Mouse (Mus musculus) forebrain, embryonic 13.5 days (tissue): ENCODE data around the gene Tmem135. TPM values are rescaled to one million over a fixed set of nuclear protein-coding genes. Genes with fewer than 3 reads are reported as not detected.

ENCODE experiments used
- ATAC-seq: fragments of 200-750 bp; cut with Nextera tagmentation; 2 replicates; pipeline ENCODE4 v1.8.0; 2017
- H3K27ac ChIP-seq: fragments of 300-500 bp; sonication (generic); 2 replicates; pipeline ENCODE4 v1.5.1; 2015; ENCODE audit warnings: inconsistent platforms, mild to moderate bottlenecking, moderate library complexity
- H3K27me3 ChIP-seq: fragments of 300-500 bp; sonication (generic); 2 replicates; pipeline ENCODE4 v1.6.1; 2015; ENCODE audit warnings: mild to moderate bottlenecking, inconsistent platforms
- H3K36me3 ChIP-seq: fragments of 300-500 bp; sonication (generic); 2 replicates; pipeline ENCODE4 v1.6.1; 2015; ENCODE audit warnings: mild to moderate bottlenecking, inconsistent platforms; ENCODE audit not compliant: poor library complexity, severe bottlenecking
- H3K4me1 ChIP-seq: fragments of 300-500 bp; sonication (generic); 2 replicates; pipeline ENCODE4 v1.6.1; 2015; ENCODE audit warnings: inconsistent platforms
- H3K4me2 ChIP-seq: fragments of 300-500 bp; sonication (generic); 2 replicates; pipeline ENCODE4 v1.6.1; 2015; ENCODE audit warnings: inconsistent platforms, mild to moderate bottlenecking, moderate library complexity
- H3K4me3 ChIP-seq: fragments of 300-500 bp; sonication (generic); 2 replicates; pipeline ENCODE4 v1.5.1; 2015; ENCODE audit warnings: mild to moderate bottlenecking, inconsistent platforms
- H3K9ac ChIP-seq: fragments of 300-500 bp; sonication (generic); 2 replicates; pipeline ENCODE4 v1.6.1; 2015; ENCODE audit warnings: mild to moderate bottlenecking, inconsistent platforms
- H3K9me3 ChIP-seq: fragments of 300-500 bp; sonication (generic); replicated peaks from 2 replicates; pipeline ENCODE4 v1.6.1; 2016; ENCODE audit warnings: inconsistent platforms
- WGBS: fragments of 180-500 bp; shearing (Covaris S2); methylation state at CpG from one replicate; pipeline ENCODE4 v1.1.7; 2015; 5-methylcytosine and 5-hydroxymethylcytosine counted together
- polyA plus RNA-seq: library from polyadenylated mRNA; unstranded; fragments of >200 nt; fragmentation: Nextera tagmentation; extraction: Ambion mirVana; gene quantifications from 2 replicates; pipeline ENCODE4 v1.2.1, GENCODE M21; 2015

The Tmem135 gene
- polyA plus RNA-seq, 1 experiment from 2014 or later: 18.3 TPM

DNA sequence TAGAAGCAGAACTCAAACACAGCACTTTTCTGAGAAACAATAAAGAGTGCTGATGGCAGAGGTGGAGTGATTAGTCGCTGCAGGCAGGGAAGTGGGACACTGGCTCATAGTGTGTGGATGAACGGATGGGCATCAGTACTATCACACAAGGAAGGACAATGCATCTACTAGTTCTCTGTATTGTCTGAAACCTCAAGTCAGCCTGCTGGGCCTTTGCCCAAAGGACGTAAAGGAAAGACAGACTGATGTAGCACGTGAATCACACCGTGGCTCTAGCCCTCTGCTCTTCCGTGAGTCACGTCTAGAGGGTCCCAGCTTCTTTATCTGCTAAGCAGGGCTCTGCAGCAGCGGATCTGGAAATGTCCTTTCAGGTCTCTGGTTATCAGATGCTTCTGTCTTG, 7.6 kb downstream of the Tmem135 start:
- 74% methylated on average over 8 of the region's 8 CpGs for WGBS
- no peak overlapping the region for H3K4me3 ChIP-seq

DNA sequence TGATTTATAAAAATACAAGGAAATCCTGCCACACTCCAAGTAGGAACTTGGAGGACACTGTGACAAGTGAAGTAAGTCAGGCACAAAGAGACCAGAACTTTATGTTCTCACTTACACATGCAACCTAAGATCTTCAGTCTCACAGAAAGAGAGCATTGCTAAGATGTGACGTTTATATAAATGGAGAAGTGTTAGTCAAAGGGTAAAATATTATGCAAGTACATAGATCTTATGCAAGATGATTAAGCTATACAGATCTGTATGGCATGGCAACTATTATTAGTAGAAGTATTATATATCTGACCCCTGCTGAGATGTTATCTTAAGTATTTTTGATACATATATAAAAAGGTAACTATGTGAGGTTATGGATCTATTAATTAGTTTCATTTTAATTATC, 8.6 kb downstream of the Tmem135 start:
- Histone ChIP-seq H3K9ac (no peak overlapping the region), H3K36me3 (no peaks in the 10 kb centered on the region), H3K27me3 (peaks cover 20% of the 10 kb centered on the region), H3K4me3 (no peak overlapping the region), H3K27ac (no peak overlapping the region), H3K9me3 (no peaks in the 10 kb centered on the region), H3K4me2 (no peak overlapping the region), H3K4me1 (peaks cover 3% of the 10 kb centered on the region; the same call in 1 of the 2 replicates)
- no peak for ATAC-seq
- 86% methylated on average over 1 of the region's 1 CpGs for WGBS

More for the DNA sequence above, 7.6 kb downstream of the Tmem135 start:
- Histone ChIP-seq H3K4me1 (peaks cover 13% of the 10 kb centered on the region), H3K4me2 (no peak overlapping the region), H3K9ac (no peak overlapping the region), H3K27me3 (peaks cover 20% of the 10 kb centered on the region), H3K27ac (no peak overlapping the region), H3K36me3 (no peaks in the 10 kb centered on the region), H3K9me3 (no peaks in the 10 kb centered on the region)
- no peak for ATAC-seq

DNA sequence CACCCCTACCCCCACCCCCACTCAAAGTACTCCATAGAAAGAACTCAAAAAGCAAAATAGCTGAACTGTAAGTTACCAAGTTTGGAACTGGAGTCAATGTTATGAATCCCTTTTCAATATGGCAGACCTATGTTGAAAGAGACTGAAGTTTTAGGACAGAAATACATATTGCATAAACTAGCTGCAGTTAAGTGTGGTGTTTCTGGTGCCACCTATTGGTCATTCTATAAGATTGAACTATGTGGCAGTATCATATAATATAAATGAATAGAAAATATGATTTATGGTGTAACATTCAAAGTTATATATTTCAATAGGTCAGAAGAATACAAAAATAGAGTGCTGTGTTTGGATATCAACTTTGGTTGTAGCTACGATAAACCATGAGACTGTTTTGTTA, 11.2 kb downstream of the Tmem135 start:
- no peaks in the 10 kb centered on the region for H3K9me3 ChIP-seq
- peaks cover 6% of the 10 kb centered on the region; the same call in 1 of the 2 replicates for H3K27me3 ChIP-seq
- WGBS: 97% methylated on average over 1 of the region's 1 CpGs
- no peak overlapping the region for H3K4me3 ChIP-seq
- no peak overlapping the region for H3K4me2 ChIP-seq
- no peaks in the 10 kb centered on the region for H3K36me3 ChIP-seq
- H3K27ac ChIP-seq: no peak overlapping the region
- H3K9ac ChIP-seq: no peak overlapping the region
- no peaks in the 10 kb centered on the region for H3K4me1 ChIP-seq
- no peak for ATAC-seq

DNA sequence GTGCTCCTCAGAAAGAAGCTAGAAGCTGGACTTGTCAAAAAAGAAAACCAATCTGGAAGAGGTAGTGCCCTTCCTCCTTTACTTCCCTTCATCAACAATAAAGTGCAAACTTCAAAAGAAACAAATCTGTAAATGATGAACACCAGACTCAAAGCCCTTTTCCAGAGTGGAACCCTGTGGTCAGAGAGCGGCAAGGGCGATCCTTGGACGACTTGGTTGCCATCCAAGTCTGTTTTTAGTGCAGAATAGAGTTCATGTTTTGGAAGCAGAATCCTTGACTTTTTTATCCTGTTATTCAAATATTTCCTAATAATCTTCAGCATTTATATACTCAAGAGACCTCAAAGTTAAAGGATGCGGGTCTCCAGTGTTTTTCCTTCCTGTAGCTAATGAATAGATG, 11.6 kb downstream of the Tmem135 start:
- Histone ChIP-seq H3K4me3 (no peak overlapping the region), H3K4me2 (no peak overlapping the region), H3K27ac (no peak overlapping the region), H3K27me3 (0 out of 2 replicates have a peak, but pooled peaks cover 4% of the 10 kb centered on the region), H3K36me3 (no peaks in the 10 kb centered on the region), H3K9me3 (no peaks in the 10 kb centered on the region), H3K4me1 (no peaks in the 10 kb centered on the region), H3K9ac (no peak overlapping the region)
- 78% methylated on average over 4 of the region's 4 CpGs for WGBS
- ATAC-seq: no peak

DNA sequence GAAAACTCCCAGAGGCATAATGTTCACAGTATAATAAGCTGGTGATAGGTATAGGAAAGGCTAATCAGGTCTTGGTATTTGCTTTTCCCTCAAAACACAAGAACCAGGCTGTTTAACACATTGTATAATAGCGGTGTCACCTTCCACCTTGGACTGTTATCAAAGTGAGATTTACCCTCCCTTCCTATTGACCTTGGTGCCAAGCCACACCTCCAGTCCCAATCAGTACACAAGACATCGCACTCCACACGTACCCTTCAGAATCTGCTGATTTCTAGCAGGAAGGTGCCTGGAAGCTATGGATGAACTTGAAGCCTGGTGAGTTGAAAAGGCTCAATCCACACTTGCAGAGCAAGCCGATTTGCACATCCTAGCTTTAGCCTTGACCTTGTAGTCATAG, 12.2 kb downstream of the Tmem135 start:
- no peak overlapping the region for H3K4me3 ChIP-seq
- WGBS: 74% methylated on average over 4 of the region's 4 CpGs
- no peaks in the 10 kb centered on the region for H3K9me3 ChIP-seq
- no peaks in the 10 kb centered on the region for H3K36me3 ChIP-seq
- ATAC-seq: no peak
- H3K27me3 ChIP-seq: 0 out of 2 replicates have a peak, but pooled peaks cover 3% of the 10 kb centered on the region
- H3K9ac ChIP-seq: no peak overlapping the region
- no peaks in the 10 kb centered on the region for H3K4me1 ChIP-seq
- H3K27ac ChIP-seq: no peak overlapping the region
- H3K4me2 ChIP-seq: no peak overlapping the region

DNA sequence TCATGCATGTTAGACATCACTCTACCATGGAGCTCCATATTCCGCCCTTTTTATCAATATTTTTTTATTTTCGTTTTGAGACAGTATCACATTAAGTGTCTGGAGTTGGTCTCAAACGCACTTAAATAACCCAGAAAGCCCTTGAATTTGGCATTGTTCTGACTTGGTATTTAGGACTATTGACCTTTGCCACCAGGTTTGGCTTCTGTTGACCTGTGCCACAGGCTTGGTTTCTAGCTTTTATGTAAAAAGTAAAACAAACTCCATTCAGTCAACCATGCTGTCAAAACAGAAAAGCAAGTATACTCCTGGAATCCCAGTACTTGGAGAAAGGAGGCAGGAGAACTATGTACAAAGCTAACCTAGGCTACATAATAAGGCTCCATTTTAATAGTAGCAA, 12.7 kb downstream of the Tmem135 start:
- H3K27ac ChIP-seq: no peak overlapping the region
- no peaks in the 10 kb centered on the region for H3K4me1 ChIP-seq
- no peaks in the 10 kb centered on the region for H3K27me3 ChIP-seq
- no peak overlapping the region for H3K9ac ChIP-seq
- H3K9me3 ChIP-seq: no peaks in the 10 kb centered on the region
- ATAC-seq: no peak
- H3K4me3 ChIP-seq: no peak overlapping the region
- 87% methylated on average over 3 of the region's 3 CpGs for WGBS
- H3K4me2 ChIP-seq: no peak overlapping the region
- H3K36me3 ChIP-seq: no peaks in the 10 kb centered on the region

DNA sequence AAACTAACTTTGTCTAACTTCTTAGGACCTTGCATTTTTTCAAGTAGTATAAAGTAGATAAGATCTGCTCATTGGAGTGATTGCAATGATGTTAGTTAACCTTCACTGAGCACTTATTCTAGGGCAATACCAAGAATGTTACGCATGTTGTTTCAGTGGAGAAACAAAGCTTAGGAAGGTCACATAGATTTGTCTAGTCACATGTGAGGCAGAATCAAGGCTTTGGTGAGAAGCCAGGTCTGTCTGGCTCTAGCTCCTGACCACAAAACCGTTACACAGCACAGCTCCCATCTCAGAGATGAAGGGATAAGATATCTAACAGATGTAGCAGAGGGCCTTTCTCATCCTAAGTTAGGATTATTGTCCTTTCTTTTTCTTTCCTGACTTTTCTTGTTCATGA, 13.4 kb downstream of the Tmem135 start:
- H3K9me3 ChIP-seq: no peaks in the 10 kb centered on the region
- H3K27me3 ChIP-seq: no peaks in the 10 kb centered on the region
- WGBS: 82% methylated on average over 2 of the region's 2 CpGs
- no peak overlapping the region for H3K27ac ChIP-seq
- H3K36me3 ChIP-seq: no peaks in the 10 kb centered on the region
- no peak overlapping the region for H3K4me3 ChIP-seq
- H3K4me1 ChIP-seq: no peaks in the 10 kb centered on the region
- H3K9ac ChIP-seq: no peak overlapping the region
- ATAC-seq: no peak
- no peak overlapping the region for H3K4me2 ChIP-seq

DNA sequence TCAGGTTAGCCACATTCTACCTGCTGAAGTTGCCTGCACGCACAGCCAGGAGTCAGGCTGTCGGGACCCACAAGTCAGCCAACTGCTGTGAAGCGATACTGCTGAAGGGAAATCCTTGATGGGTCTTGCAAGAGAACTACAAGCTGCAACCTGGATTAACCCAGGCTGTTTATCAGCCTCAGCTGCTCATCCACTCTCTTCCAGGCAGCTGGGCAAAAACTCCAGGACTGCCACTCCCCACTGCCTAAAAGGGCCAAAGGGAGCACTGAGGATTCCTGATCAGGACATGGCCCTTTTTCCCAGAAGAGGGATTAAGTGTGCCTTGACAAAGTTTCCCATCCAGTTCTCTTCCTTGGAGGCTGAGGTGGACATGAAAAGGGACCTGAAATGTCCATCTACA, 15.0 kb downstream of the Tmem135 start:
- ATAC-seq: no peak
- no peak overlapping the region for H3K4me2 ChIP-seq
- no peaks in the 10 kb centered on the region for H3K4me1 ChIP-seq
- H3K9me3 ChIP-seq: no peaks in the 10 kb centered on the region
- H3K27me3 ChIP-seq: no peaks in the 10 kb centered on the region
- H3K27ac ChIP-seq: no peak overlapping the region
- H3K9ac ChIP-seq: no peak overlapping the region
- 84% methylated on average over 3 of the region's 3 CpGs for WGBS
- H3K4me3 ChIP-seq: no peak overlapping the region
- H3K36me3 ChIP-seq: no peaks in the 10 kb centered on the region

DNA sequence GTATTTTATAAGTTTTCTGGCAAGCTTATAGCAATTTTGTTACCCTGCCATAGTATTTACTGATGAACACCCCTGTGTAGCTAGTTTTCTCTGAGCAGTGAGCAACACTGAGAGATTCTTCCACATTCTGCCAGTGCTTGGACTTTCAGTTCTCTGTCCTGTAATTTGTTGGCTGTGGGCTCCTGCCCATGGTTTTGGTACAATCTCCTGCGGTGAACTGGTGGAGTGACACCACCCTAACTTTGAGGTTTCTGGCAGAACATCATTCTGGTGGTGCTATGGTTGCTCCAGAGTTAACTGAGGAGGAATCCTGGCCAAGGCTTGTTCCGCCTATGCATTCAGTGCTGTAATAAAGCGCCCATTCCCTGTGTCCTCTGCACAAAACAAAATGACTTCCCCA, 21.1 kb downstream of the Tmem135 start:
- Histone ChIP-seq H3K27ac (no peak overlapping the region), H3K4me2 (no peak overlapping the region), H3K9ac (no peak overlapping the region), H3K9me3 (no peaks in the 10 kb centered on the region), H3K4me3 (no peak overlapping the region), H3K36me3 (no peaks in the 10 kb centered on the region), H3K27me3 (no peaks in the 10 kb centered on the region), H3K4me1 (no peaks in the 10 kb centered on the region)
- no peak for ATAC-seq
- WGBS: 95% methylated on average over 3 of the region's 3 CpGs

DNA sequence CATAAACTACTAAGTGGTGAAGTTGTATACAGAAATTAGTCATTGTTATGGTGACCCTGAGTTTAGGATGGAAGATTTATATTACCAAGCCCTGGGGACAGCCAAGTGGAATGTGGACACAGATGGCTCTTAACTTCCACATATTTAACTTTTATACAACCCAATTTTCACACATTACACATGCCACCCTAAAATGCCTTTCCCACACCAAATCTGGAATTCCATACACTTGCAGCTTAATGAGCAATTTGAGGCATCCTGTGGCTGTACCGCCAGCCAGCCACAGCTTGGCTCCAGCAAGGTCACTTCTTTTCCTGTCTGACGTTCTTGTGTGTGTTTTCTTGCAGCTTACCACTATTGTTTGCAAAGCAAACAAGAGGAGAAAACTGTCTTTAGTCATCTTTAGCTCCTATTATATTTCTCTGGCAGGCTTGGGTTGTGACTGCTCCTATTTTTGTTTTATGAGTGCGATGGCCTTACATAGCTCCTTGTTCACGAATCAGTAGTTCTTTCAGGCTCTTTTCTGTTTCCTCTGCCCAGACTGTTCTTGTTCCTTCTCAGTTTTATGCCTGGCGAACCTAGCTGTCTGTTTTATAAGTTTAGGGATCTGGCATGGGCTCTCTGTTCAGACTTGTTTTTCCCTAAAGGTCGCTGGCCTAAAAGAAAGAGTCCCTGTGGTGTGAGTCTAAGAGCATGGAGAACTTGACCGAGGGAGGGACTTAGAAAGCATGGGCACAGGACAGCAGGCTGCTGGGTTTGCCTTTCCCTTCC, 22.9 kb downstream of the Tmem135 start:
- H3K36me3 ChIP-seq: no peaks in the 10 kb centered on the region
- no peaks in the 10 kb centered on the region for H3K9me3 ChIP-seq
- H3K4me1 ChIP-seq: no peaks in the 10 kb centered on the region
- H3K27ac ChIP-seq: no peak overlapping the region
- no peak overlapping the region for H3K4me3 ChIP-seq
- 40% methylated on average over 7 of the region's 7 CpGs for WGBS
- H3K4me2 ChIP-seq: no peak overlapping the region
- H3K9ac ChIP-seq: no peak overlapping the region
- no peaks in the 10 kb centered on the region for H3K27me3 ChIP-seq
- ATAC-seq: no peak

DNA sequence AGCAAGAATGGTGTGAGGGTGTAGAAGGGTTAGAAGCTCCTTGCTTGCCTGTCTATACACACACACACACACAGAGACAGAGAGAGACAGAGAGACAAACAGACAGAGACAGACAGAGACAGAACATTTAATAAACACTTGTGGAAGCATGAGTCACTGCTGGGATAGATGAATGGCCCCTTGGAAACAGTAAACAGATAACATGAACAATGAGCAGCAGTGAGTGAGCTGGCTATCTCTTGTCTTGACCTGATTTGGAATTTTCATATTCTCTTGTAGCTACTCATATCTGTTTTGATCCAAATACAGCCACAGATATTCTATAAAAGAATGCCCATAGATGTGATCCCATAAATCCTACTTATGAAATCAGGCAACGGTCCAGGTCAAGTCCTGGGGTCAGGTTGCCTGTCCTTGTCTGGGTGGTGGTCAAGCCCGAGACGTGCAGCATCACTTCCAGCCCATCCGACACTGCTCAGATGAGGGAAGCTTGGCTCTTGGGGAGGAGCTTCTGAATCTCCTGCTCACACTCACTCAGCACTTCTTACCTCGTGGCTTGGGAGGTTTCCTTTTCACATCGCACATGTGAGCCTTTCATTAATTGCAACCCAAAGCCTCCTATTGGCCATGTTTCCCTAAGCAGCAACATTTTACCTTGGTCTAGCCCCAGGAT, 32.3 kb downstream of the Tmem135 start:
- Histone ChIP-seq H3K9me3 (no peaks in the 10 kb centered on the region), H3K9ac (no peak overlapping the region), H3K4me1 (no peaks in the 10 kb centered on the region), H3K36me3 (no peaks in the 10 kb centered on the region), H3K27me3 (no peaks in the 10 kb centered on the region), H3K4me3 (no peak overlapping the region), H3K27ac (no peak overlapping the region), H3K4me2 (no peak overlapping the region)
- ATAC-seq: no peak
- 80% methylated on average over 6 of the region's 6 CpGs for WGBS

DNA sequence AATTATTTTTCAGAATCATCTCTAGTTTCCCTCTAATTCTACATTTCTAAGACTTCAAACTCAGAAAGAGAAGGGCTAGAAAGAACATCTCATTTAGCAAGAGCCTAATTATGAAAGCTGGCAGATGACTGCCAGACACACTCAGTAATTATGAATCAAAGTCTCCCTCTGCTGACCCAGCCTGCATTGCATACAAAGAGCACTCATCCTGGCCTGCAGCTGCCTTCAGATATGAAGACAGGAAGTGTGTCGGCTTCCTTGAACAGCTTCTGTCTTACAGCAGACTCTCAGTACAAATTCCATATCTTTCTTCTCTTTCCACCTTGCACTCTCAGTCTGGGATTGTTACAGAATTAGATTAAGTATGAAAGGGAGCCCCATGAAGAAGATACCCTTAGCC, 33.1 kb downstream of the Tmem135 start:
- H3K4me2 ChIP-seq: no peak overlapping the region
- no peaks in the 10 kb centered on the region for H3K36me3 ChIP-seq
- H3K9me3 ChIP-seq: no peaks in the 10 kb centered on the region
- no peaks in the 10 kb centered on the region for H3K4me1 ChIP-seq
- H3K27me3 ChIP-seq: no peaks in the 10 kb centered on the region
- no peak overlapping the region for H3K27ac ChIP-seq
- 56% methylated on average over 1 of the region's 1 CpGs for WGBS
- ATAC-seq: no peak
- H3K9ac ChIP-seq: no peak overlapping the region
- no peak overlapping the region for H3K4me3 ChIP-seq
